8 mouse cellular contexts compared by ENCODE assay signal in genomic region chr2:71367125-71367880, GRCm38 (mm10). TPM values are rescaled to one million over a fixed set of nuclear protein-coding genes. Genes with fewer than 3 reads are reported as not detected.
DNase-seq lines count a peak whose midpoint lies in the region; ATAC-seq and TF ChIP-seq lines count a peak whose summit lies in the region.

TSS of gene Slc25a12 (minus strand) at chr2:71367749.

- ATAC-seq in forebrain, embryonic 11.5 days (replicated peaks; ENCODE audit: low FRiP score), result peak; percentile 95
- ATAC-seq in heart, embryonic 15.5 days (replicated peaks; ENCODE audit: insufficient number of reproducible peaks, insufficient read depth, low FRiP score, low read depth), result peak; percentile 95
- peak; percentile 99 for ATAC-seq in liver, embryonic 14.5 days (ENCODE audit: insufficient read depth)
- ATAC-seq in stomach, embryonic 15.5 days (ENCODE audit: insufficient read depth, low FRiP score, low read depth), result peak; percentile 95

- no peak for TF ChIP-seq CTCF in CH12.LX (conservative IDR thresholded peaks at IDR 0.05 in 1 of 2, IDR thresholded peaks at IDR 0.05 in 1 of 2; ENCODE audit: low read depth in 2 of 2, low read length in 2 of 2)
- TF ChIP-seq CTCF in liver, embryonic 14.5 days (IDR thresholded peaks at IDR 0.05; ENCODE audit: low read depth), result peak; percentile 25; the same call in 1 of the 2 replicates

- DNase-seq in CH12.LX (ENCODE audit: extremely low read depth), result peak; percentile 87
- peak; percentile 77 for DNase-seq in c-Kit-positive CD71-positive TER-119-negative erythroid progenitor cells, embryonic 14.5 days (ENCODE audit: low read depth)
- peak; percentile 91 for DNase-seq in forebrain, embryonic 11.5 days (ENCODE audit: low spot score)
- peak; percentile 79 to 91 for DNase-seq in kidney, postnatal 25 days
- DNase-seq in liver, embryonic 14.5 days (ENCODE audit: low read depth in 3 of 3, low spot score in 3 of 3), result peak; percentile 84 to 89 (median 87)
- peak; percentile 78 for DNase-seq in neural tube, embryonic 10.5 days (ENCODE audit: extremely low spot score, low spot score)

- no peak for TF ChIP-seq RAD21 in CH12.LX (IDR thresholded peaks at IDR 0.05; ENCODE audit: low read depth, low read length)

- dilution Hi-C loops in CH12.LX (cut with MboI; ENCODE audit: extremely low pct_ligation_motif_present, extremely low pct_unique_long_range_greater_than_20kb, low sequenced_read_pairs), result no loop called here

- TF ChIP-seq POLR2A in CH12.LX (IDR thresholded peaks at IDR 0.05; ENCODE audit: low read depth, low read length), result peak; percentile 80

- H3K79me2 ChIP-seq in CH12.LX (replicated peaks; ENCODE audit: control insufficient read depth, extremely low read depth, insufficient read depth, poor library complexity, severe bottlenecking), result peaks cover 14% of the 10 kb centered on the region

- peak within 1 kb of the TSS; percentile 27; the same call in 1 of the 2 replicates for H3K27ac ChIP-seq in CH12.LX (ENCODE audit: insufficient read depth, low read depth)
- H3K27ac ChIP-seq in forebrain, embryonic 11.5 days (ENCODE audit: low read depth, low read length), result no peak within 1 kb of the TSS
- peak within 1 kb of the TSS; percentile 94 for H3K27ac ChIP-seq in heart, embryonic 15.5 days
- H3K27ac ChIP-seq in liver, embryonic 14.5 days, result peak within 1 kb of the TSS; percentile 73
- peak within 1 kb of the TSS; percentile 78 for H3K27ac ChIP-seq in stomach, embryonic 15.5 days

- under 1% methylated on average over 57 of the region's 57 CpGs for WGBS in forebrain, embryonic 11.5 days
- WGBS in heart, embryonic 15.5 days, result under 1% methylated on average over 57 of the region's 57 CpGs
- WGBS in liver, embryonic 14.5 days (ENCODE audit: insufficient replicate concordance), result under 1% methylated on average over 55 of the region's 57 CpGs
- under 1% methylated on average over 57 of the region's 57 CpGs for WGBS in stomach, embryonic 15.5 days

- H3K4me1 ChIP-seq in CH12.LX (ENCODE audit: control insufficient read depth in 1 of 2, insufficient read depth in 2 of 2), result peaks cover 0 to 24% of the 10 kb centered on the region in 2 experiments; a peak in 2 of 4 replicates
- peaks cover 2% of the 10 kb centered on the region; the same call in 1 of the 2 replicates for H3K4me1 ChIP-seq in forebrain, embryonic 11.5 days (replicated peaks; ENCODE audit: control insufficient read depth, insufficient read depth, low read length)
- H3K4me1 ChIP-seq in heart, embryonic 15.5 days (replicated peaks), result peaks cover 22% of the 10 kb centered on the region
- peaks cover 7% of the 10 kb centered on the region in 2 experiments; a peak in 3 of 4 replicates for H3K4me1 ChIP-seq in liver, embryonic 14.5 days (replicated peaks; ENCODE audit: control insufficient read depth in 2 of 2, insufficient read depth in 2 of 2, low read length in 1 of 2)
- no peaks in the 10 kb centered on the region for H3K4me1 ChIP-seq in stomach, embryonic 15.5 days

- no peak for TF ChIP-seq EP300 in CH12.LX (IDR thresholded peaks at IDR 0.05; ENCODE audit: low read length)
- no peak for TF ChIP-seq EP300 in liver, embryonic 14.5 days (IDR thresholded peaks at IDR 0.05; ENCODE audit: low read depth)

- H3K4me2 ChIP-seq in CH12.LX (ENCODE audit: insufficient read depth, low read depth, poor library complexity, severe bottlenecking), result peak within 1 kb of the TSS; percentile 87
- peak within 1 kb of the TSS; percentile 65 for H3K4me2 ChIP-seq in forebrain, embryonic 11.5 days (ENCODE audit: low read depth, low read length, severe bottlenecking)
- peak within 1 kb of the TSS; percentile 69 for H3K4me2 ChIP-seq in heart, embryonic 15.5 days
- peak within 1 kb of the TSS; percentile 93 for H3K4me2 ChIP-seq in liver, embryonic 14.5 days (ENCODE audit: low read depth)
- H3K4me2 ChIP-seq in stomach, embryonic 15.5 days, result peak within 1 kb of the TSS; percentile 66

- H3K27me3 ChIP-seq in CH12.LX (replicated peaks), result no peaks in the 10 kb centered on the region
- H3K27me3 ChIP-seq in forebrain, embryonic 11.5 days (ENCODE audit: control insufficient read depth, insufficient read depth, low read length), result no peaks in the 10 kb centered on the region
- H3K27me3 ChIP-seq in heart, embryonic 15.5 days, result no peaks in the 10 kb centered on the region
- H3K27me3 ChIP-seq in liver, embryonic 14.5 days (ENCODE audit: control insufficient read depth, insufficient read depth, low read length), result no peaks in the 10 kb centered on the region
- H3K27me3 ChIP-seq in stomach, embryonic 15.5 days (replicated peaks), result no peaks in the 10 kb centered on the region

- H3K36me3 ChIP-seq in CH12.LX (replicated peaks in 1 of 2; ENCODE audit: control insufficient read depth in 1 of 2, insufficient read depth in 1 of 2, low read length in 1 of 2), result peaks cover 0 to 14% of the 10 kb centered on the region in 2 experiments
- no peaks in the 10 kb centered on the region for H3K36me3 ChIP-seq in forebrain, embryonic 11.5 days (ENCODE audit: control insufficient read depth, insufficient read depth, low read length)
- no peaks in the 10 kb centered on the region; the same call in 1 of the 2 replicates for H3K36me3 ChIP-seq in heart, embryonic 15.5 days
- no peaks in the 10 kb centered on the region; the same call in 1 of the 2 replicates for H3K36me3 ChIP-seq in liver, embryonic 14.5 days (replicated peaks; ENCODE audit: control insufficient read depth, insufficient read depth, low read depth)
- H3K36me3 ChIP-seq in stomach, embryonic 15.5 days, result no peaks in the 10 kb centered on the region

- in situ Hi-C loops in CH12.LX (cut with MboI; ENCODE audit: low pct_ligation_motif_present, low pct_unique_long_range_greater_than_20kb, low sequenced_read_pairs), result no loop called here

- peak within 1 kb of the TSS; percentile 62 to 87 (median 85) for H3K4me3 ChIP-seq in CH12.LX (replicated peaks in 1 of 3; ENCODE audit: low read depth in 2 of 3, low read length in 2 of 3, poor library complexity in 1 of 3)
- H3K4me3 ChIP-seq in forebrain, embryonic 11.5 days (ENCODE audit: low read depth, low read length), result peak within 1 kb of the TSS; percentile 51
- peak within 1 kb of the TSS; percentile 83 for H3K4me3 ChIP-seq in heart, embryonic 15.5 days
- peak within 1 kb of the TSS; percentile 78 to 96 for H3K4me3 ChIP-seq in liver, embryonic 14.5 days (ENCODE audit: insufficient read depth in 1 of 2, low read depth in 2 of 2, low read length in 2 of 2)
- H3K4me3 ChIP-seq in stomach, embryonic 15.5 days (replicated peaks), result peak within 1 kb of the TSS; percentile 76

- H3K9me3 ChIP-seq in CH12.LX (replicated peaks; ENCODE audit: low read length), result no peaks in the 10 kb centered on the region
- H3K9me3 ChIP-seq in forebrain, embryonic 11.5 days (ENCODE audit: control insufficient read depth, low read length), result no peaks in the 10 kb centered on the region
- no peaks in the 10 kb centered on the region for H3K9me3 ChIP-seq in heart, embryonic 15.5 days (replicated peaks)
- no peaks in the 10 kb centered on the region for H3K9me3 ChIP-seq in liver, embryonic 14.5 days (ENCODE audit: control insufficient read depth, low read length)
- H3K9me3 ChIP-seq in stomach, embryonic 15.5 days, result no peaks in the 10 kb centered on the region

- peak within 1 kb of the TSS; percentile 62 for H3K9ac ChIP-seq in CH12.LX (ENCODE audit: insufficient read depth, low read depth)
- peak within 1 kb of the TSS; percentile 61 for H3K9ac ChIP-seq in forebrain, embryonic 11.5 days (ENCODE audit: low read length)
- H3K9ac ChIP-seq in heart, embryonic 15.5 days, result peak within 1 kb of the TSS; percentile 84
- peak within 1 kb of the TSS; percentile 80 for H3K9ac ChIP-seq in liver, embryonic 14.5 days (replicated peaks)
- peak within 1 kb of the TSS; percentile 62 for H3K9ac ChIP-seq in stomach, embryonic 15.5 days

TF ChIP-seq in CH12.LX, 34 proteins besides CTCF, POLR2A, EP300 and RAD21 (continues in another document):
- TF ChIP-seq MAX (IDR thresholded peaks at IDR 0.05; ENCODE audit: low read length) (peak; percentile 30; the same call in 1 of the 2 replicates), HCFC1 (IDR thresholded peaks at IDR 0.05; ENCODE audit: low read depth, low read length) (peak; percentile 15; the same call in 1 of the 2 replicates), TCF12 (IDR thresholded peaks at IDR 0.05; ENCODE audit: low read depth, low read length) (peak; percentile 54; the same call in 1 of the 2 replicates), KAT2A (IDR thresholded peaks at IDR 0.05; ENCODE audit: insufficient replicate concordance, low read length) (no peak), ETS1 (conservative IDR thresholded peaks at IDR 0.05; ENCODE audit: low read depth, low read length) (no peak; the same call in 1 of the 2 replicates), CHD1 (IDR thresholded peaks at IDR 0.05; ENCODE audit: low read depth, low read length) (no peak), MXI1 (IDR thresholded peaks at IDR 0.05; ENCODE audit: low read depth, low read length) (peak; percentile 76), BHLHE40 (IDR thresholded peaks at IDR 0.05; ENCODE audit: low read depth, low read length) (peak; percentile 6; the same call in 1 of the 2 replicates), MYC (IDR thresholded peaks at IDR 0.05; ENCODE audit: low read depth, low read length) (0 out of 2 replicates have a peak, but pooled peaks have one; percentile 1), ZMIZ1 (IDR thresholded peaks at IDR 0.05; ENCODE audit: low read depth, low read length) (peak; percentile 37; the same call in 1 of the 2 replicates), MAZ (IDR thresholded peaks at IDR 0.05; ENCODE audit: low read depth, low read length) (no peak), SIN3A (IDR thresholded peaks at IDR 0.05; ENCODE audit: low read length) (peak; percentile 92), NELFE (IDR thresholded peaks at IDR 0.05; ENCODE audit: low read depth, low read length) (peak; percentile 72; the same call in 1 of the 2 replicates), IRF4 (IDR thresholded peaks at IDR 0.05; ENCODE audit: low read depth, low read length) (peak; percentile 23; the same call in 1 of the 2 replicates), USF1 (IDR thresholded peaks at IDR 0.05; ENCODE audit: low read depth, low read length) (no peak), UBTF (IDR thresholded peaks at IDR 0.05; ENCODE audit: low read depth, low read length) (0 out of 2 replicates have a peak, but pooled peaks have one; percentile 4), JUND (conservative IDR thresholded peaks at IDR 0.05; ENCODE audit: low read depth, low read length) (no peak), NRF1 (IDR thresholded peaks at IDR 0.05; ENCODE audit: low read depth, low read length) (peak; percentile 67)

RNA-seq across cellular contexts. Expression of gene Slc25a12, which starts in this region (rescaled TPM):
- total RNA-seq in CH12.LX (2012; rRNA removed) (97.1 and 105 TPM in 2 replicates), CH12.LX (2014; rRNA removed) (115 and 123 TPM in 2 replicates)
- 178 and 211 TPM in 2 replicates for polyA plus RNA-seq in CH12.LX (2012; ENCODE audit: insufficient read length, low read depth)
- polyA plus RNA-seq in forebrain, embryonic 11.5 days (2014; fragmentation: Nextera tagmentation; extraction: Ambion mirVana), result 50.6 and 55.8 TPM in 2 replicates
- polyA plus RNA-seq in heart, embryonic 15.5 days (2015; fragmentation: Nextera tagmentation; extraction: Ambion mirVana), result 103 and 107 TPM in 2 replicates
- 12.8 and 13.1 TPM in 2 replicates for polyA plus RNA-seq in liver, embryonic 14.5 days (2012; rRNA removed)
- 23.0 and 24.0 TPM in 2 replicates for polyA plus RNA-seq in liver, embryonic 14.5 days (2014; fragmentation: Nextera tagmentation; extraction: Ambion mirVana)
- polyA plus RNA-seq in stomach, embryonic 15.5 days (2015; fragmentation: Nextera tagmentation; extraction: Ambion mirVana), result 30.0 and 33.8 TPM in 2 replicates
